Mouse (Mus musculus) ES-Bruce4 (cell line): ENCODE data around the gene Dgkd.

Source experiments
- CTCF ChIP-seq: IDR thresholded peaks from one replicate; pipeline ENCODE4 v1.8.1; 2011; ENCODE audit warnings: low read depth, low read length
- EP300 ChIP-seq: IDR thresholded peaks from 2 replicates; pipeline ENCODE4 v1.6.1; 2011; ENCODE audit warnings: low read depth, low read length; ENCODE audit not compliant: insufficient read depth
- POLR2A ChIP-seq: IDR thresholded peaks from one replicate; pipeline ENCODE4 v1.8.1; 2011; ENCODE audit warnings: low read length; ENCODE audit not compliant: insufficient read depth

DNA sequence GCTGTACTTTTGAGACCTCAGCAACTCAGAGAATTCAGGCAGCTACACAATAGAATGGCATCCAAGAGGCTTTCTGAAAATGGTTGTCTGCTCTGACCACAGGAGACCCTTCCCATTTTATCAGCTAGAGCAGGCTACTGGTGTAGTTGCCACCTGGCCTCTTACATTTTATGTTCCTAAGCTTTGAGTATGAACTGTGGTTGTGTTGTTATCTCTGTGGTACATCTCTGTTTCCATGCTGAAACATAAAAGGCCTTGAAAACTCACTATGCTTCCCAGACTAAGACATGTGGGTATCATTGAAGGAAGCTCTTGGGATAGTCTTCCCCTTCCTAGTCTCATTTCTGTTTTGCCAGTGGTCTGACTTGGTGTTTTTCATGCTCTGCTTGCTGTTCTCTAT lies 49.1 kb downstream of the Dgkd start:
- no peak for TF ChIP-seq CTCF
- no peak for TF ChIP-seq POLR2A
- no peak for TF ChIP-seq EP300
